Comparison of ENCODE assay signal across 10 mouse cellular contexts in genomic region chr11:101011641-101012040, GRCm38 (mm10). TPM values are rescaled to one million over a fixed set of nuclear protein-coding genes. Genes with fewer than 3 reads are reported as not detected.
DNase-seq lines count a peak whose midpoint lies in the region; ATAC-seq and TF ChIP-seq lines count a peak whose summit lies in the region.
"Had no signal": no experiment of that assay in that cellular context is flagged by ENCODE, and none has a peak within 500 bp of the region (broad histone marks: within the 10 kb centered on the region; RNA-seq: fewer than 3 reads in every experiment).

No protein-coding gene starts in this region.

- H3K9ac ChIP-seq in intestine, postnatal 0 days (ENCODE audit: low read depth, low read length): no peak overlapping the region
- H3K9ac ChIP-seq in intestine, embryonic 15.5 days: no peak overlapping the region
- H3K9ac ChIP-seq in forebrain, embryonic 16.5 days (replicated peaks; ENCODE audit: low read depth, low read length): no peak overlapping the region
- peak overlapping the region; percentile 24; the same call in 1 of the 2 replicates for H3K9ac ChIP-seq in midbrain, embryonic 12.5 days (replicated peaks)
- H3K9ac ChIP-seq: limb, embryonic 13.5 days had no signal

- H3K4me2 ChIP-seq in intestine, postnatal 0 days (replicated peaks; ENCODE audit: low read depth): 0 out of 2 replicates have a peak overlapping the region, but pooled peaks have one; percentile 3
- H3K4me2 ChIP-seq in intestine, embryonic 15.5 days (replicated peaks): no peak overlapping the region
- H3K4me2 ChIP-seq in forebrain, embryonic 16.5 days (ENCODE audit: low read length): peak overlapping the region; percentile 51
- peak overlapping the region; percentile 64 for H3K4me2 ChIP-seq in midbrain, embryonic 12.5 days (replicated peaks)

- WGBS in intestine, postnatal 0 days: 81% methylated on average over 6 of the region's 6 CpGs
- WGBS in intestine, embryonic 15.5 days: 82% methylated on average over 6 of the region's 6 CpGs
- 78% methylated on average over 6 of the region's 6 CpGs for WGBS in forebrain, embryonic 16.5 days
- WGBS in midbrain, embryonic 12.5 days: 80% methylated on average over 6 of the region's 6 CpGs

- H3K27me3 ChIP-seq in intestine, postnatal 0 days (replicated peaks; ENCODE audit: control insufficient read depth, insufficient read depth, low read length): no peaks in the 10 kb centered on the region
- H3K27me3 ChIP-seq in intestine, embryonic 15.5 days (replicated peaks): no peaks in the 10 kb centered on the region
- 0 out of 2 replicates have a peak, but pooled peaks cover 2% of the 10 kb centered on the region for H3K27me3 ChIP-seq in forebrain, embryonic 16.5 days (replicated peaks; ENCODE audit: control insufficient read depth, insufficient read depth, low read length)
- H3K27me3 ChIP-seq in midbrain, embryonic 12.5 days: no peaks in the 10 kb centered on the region
- H3K27me3 ChIP-seq: limb, embryonic 13.5 days had no signal

- H3K9me3 ChIP-seq in intestine, postnatal 0 days (ENCODE audit: control insufficient read depth): no peaks in the 10 kb centered on the region
- H3K9me3 ChIP-seq in intestine, embryonic 15.5 days: no peaks in the 10 kb centered on the region
- no peaks in the 10 kb centered on the region for H3K9me3 ChIP-seq in forebrain, embryonic 16.5 days (ENCODE audit: control insufficient read depth, low read length)
- H3K9me3 ChIP-seq in midbrain, embryonic 12.5 days: no peaks in the 10 kb centered on the region
- H3K9me3 ChIP-seq: limb, embryonic 13.5 days had no signal

- H3K4me1 ChIP-seq in intestine, postnatal 0 days (replicated peaks; ENCODE audit: control insufficient read depth, insufficient read depth, low read length): no peaks in the 10 kb centered on the region; the same call in 1 of the 2 replicates
- H3K4me1 ChIP-seq in intestine, embryonic 15.5 days (replicated peaks): peaks cover 10% of the 10 kb centered on the region; the same call in 1 of the 2 replicates
- peaks cover 23% of the 10 kb centered on the region for H3K4me1 ChIP-seq in forebrain, embryonic 16.5 days (replicated peaks; ENCODE audit: control insufficient read depth, insufficient read depth, low read length)
- H3K4me1 ChIP-seq in midbrain, embryonic 12.5 days: peaks cover 16% of the 10 kb centered on the region

- H3K27ac ChIP-seq in intestine, postnatal 0 days (ENCODE audit: low read depth, low read length): no peak overlapping the region
- no peak overlapping the region for H3K27ac ChIP-seq in intestine, embryonic 15.5 days
- H3K27ac ChIP-seq in forebrain, embryonic 16.5 days (ENCODE audit: low read length): no peak overlapping the region
- H3K27ac ChIP-seq in midbrain, embryonic 12.5 days (replicated peaks): no peak overlapping the region
- H3K27ac ChIP-seq: limb, embryonic 13.5 days had no signal

- H3K4me3 ChIP-seq in intestine, postnatal 0 days (ENCODE audit: low read depth, low read length): no peak overlapping the region
- no peak overlapping the region for H3K4me3 ChIP-seq in intestine, embryonic 15.5 days (replicated peaks)
- peak overlapping the region; percentile 65; the same call in 1 of the 2 replicates for H3K4me3 ChIP-seq in forebrain, embryonic 16.5 days (replicated peaks; ENCODE audit: low read length)
- peak overlapping the region; percentile 67 for H3K4me3 ChIP-seq in midbrain, embryonic 12.5 days

- ATAC-seq in intestine, postnatal 0 days: no peak
- ATAC-seq in intestine, embryonic 15.5 days: no peak
- ATAC-seq in forebrain, embryonic 16.5 days: no peak
- no peak for ATAC-seq in midbrain, embryonic 12.5 days (ENCODE audit: low FRiP score, low read depth)

- DNase-seq in cerebellum, postnatal 25 days: peak; percentile 39 to 51
- DNase-seq in cerebellum, adult 9-10 months: no peak
- no peak for DNase-seq in kidney, postnatal 36 days
- no peak for DNase-seq in gastrocnemius, adult 8-10 months (ENCODE audit: low spot score in 2 of 2)
- DNase-seq: adrenal gland, adult 8-10 months had no signal

- TF ChIP-seq CTCF in intestine, postnatal 0 days (IDR thresholded peaks at IDR 0.05; ENCODE audit: low read depth): no peak

- H3K36me3 ChIP-seq in intestine, postnatal 0 days (ENCODE audit: control insufficient read depth, insufficient read depth): peaks cover 11% of the 10 kb centered on the region; the same call in 1 of the 2 replicates
- H3K36me3 ChIP-seq in intestine, embryonic 15.5 days: peaks cover 8% of the 10 kb centered on the region
- peaks cover 6% of the 10 kb centered on the region for H3K36me3 ChIP-seq in forebrain, embryonic 16.5 days (ENCODE audit: control insufficient read depth, insufficient read depth)
- H3K36me3 ChIP-seq in midbrain, embryonic 12.5 days: peaks cover 38% of the 10 kb centered on the region

RNA-seq across cellular contexts. Expression of gene Atp6v0a1, which starts 2.4 kb away (rescaled TPM):
- 62.1 and 67.2 TPM in 2 replicates for polyA plus RNA-seq in intestine, postnatal 0 days (2015; fragmentation: Nextera tagmentation; extraction: Ambion mirVana)
- 35.4 and 36.2 TPM in 2 replicates for polyA plus RNA-seq in intestine, embryonic 15.5 days (2015; fragmentation: Nextera tagmentation; extraction: Ambion mirVana)
- 90.6 and 111 TPM in 2 replicates for polyA plus RNA-seq in forebrain, embryonic 16.5 days (2015; fragmentation: Nextera tagmentation; extraction: Ambion mirVana)
- 65.6 and 67.5 TPM in 2 replicates for polyA plus RNA-seq in midbrain, embryonic 12.5 days (2016; fragmentation: Nextera tagmentation; extraction: Ambion mirVana)
- 10 to 100 TPM; 62.0 to 79.8 (median 66.8) TPM for total RNA-seq in gastrocnemius, adult 8-10 months (2022)

RNA-seq across cellular contexts. Expression of gene Cavin1, which starts 41.0 kb away (rescaled TPM):
- 191 and 207 TPM in 2 replicates for polyA plus RNA-seq in intestine, postnatal 0 days (2015; fragmentation: Nextera tagmentation; extraction: Ambion mirVana)
- polyA plus RNA-seq in intestine, embryonic 15.5 days (2015; fragmentation: Nextera tagmentation; extraction: Ambion mirVana): 223 and 237 TPM in 2 replicates
- polyA plus RNA-seq in forebrain, embryonic 16.5 days (2015; fragmentation: Nextera tagmentation; extraction: Ambion mirVana): 33.6 and 45.4 TPM in 2 replicates
- polyA plus RNA-seq in midbrain, embryonic 12.5 days (2016; fragmentation: Nextera tagmentation; extraction: Ambion mirVana): 41.8 and 51.0 TPM in 2 replicates
- 100 to 1,000 TPM; 125 to 153 (median 134) TPM for total RNA-seq in gastrocnemius, adult 8-10 months (2022)

RNA-seq across cellular contexts. Expression of gene Naglu, which starts 58.2 kb away (rescaled TPM):
- 25.6 and 25.8 TPM in 2 replicates for polyA plus RNA-seq in intestine, postnatal 0 days (2015; fragmentation: Nextera tagmentation; extraction: Ambion mirVana)
- 14.9 and 16.4 TPM in 2 replicates for polyA plus RNA-seq in intestine, embryonic 15.5 days (2015; fragmentation: Nextera tagmentation; extraction: Ambion mirVana)
- polyA plus RNA-seq in forebrain, embryonic 16.5 days (2015; fragmentation: Nextera tagmentation; extraction: Ambion mirVana): 7.1 and 8.0 TPM in 2 replicates
- polyA plus RNA-seq in midbrain, embryonic 12.5 days (2016; fragmentation: Nextera tagmentation; extraction: Ambion mirVana): 10.9 and 11.1 TPM in 2 replicates
- total RNA-seq in gastrocnemius, adult 8-10 months (2022): 1 to 10 TPM; 2.9 to 4.8 (median 4.0) TPM

Comparison
In these comparisons a context has a peak if more than half of its experiments do, and no peak if none do; other contexts are left out.
1. DNase-seq: peak in cerebellum, postnatal 25 days (2 of 2); none in cerebellum, adult 9-10 months (single experiment), kidney, postnatal 36 days (0 of 2) and gastrocnemius, adult 8-10 months (0 of 2).
2. H3K4me3 ChIP-seq: peak in forebrain, embryonic 16.5 days (single experiment) and midbrain, embryonic 12.5 days (single experiment); none in intestine, postnatal 0 days (single experiment) and intestine, embryonic 15.5 days (single experiment).